Mouse (Mus musculus) CH12.LX (cell line): ENCODE data around the gene Npcd. TPM values are rescaled to one million over a fixed set of nuclear protein-coding genes. Genes with fewer than 3 reads are reported as not detected.
A peak's percentile ranks its signal among the peaks of the same experiment; 100 is the strongest.

Experiments used
- DNase-seq: peaks from one replicate; pipeline ENCODE4 v3.0.0-alpha.2; 2013; ENCODE audit errors: extremely low read depth
- H3K27ac ChIP-seq: 2 replicates; pipeline ENCODE4 v1.5.1; 2012; ENCODE audit warnings: low read depth, mild to moderate bottlenecking, control low read depth, moderate library complexity; ENCODE audit not compliant: insufficient read depth
- H3K27me3 ChIP-seq: replicated peaks from 2 replicates; pipeline ENCODE3; 2012; ENCODE audit warnings: inconsistent platforms
- H3K36me3 ChIP-seq, 2 experiments: replicated peaks in 1 of 2; 2 replicates each; pipeline versions ENCODE3 to v1.6.1; 2012; ENCODE audit warnings: inconsistent platforms in 1 of 2, low read length in 1 of 2, mild to moderate bottlenecking in 1 of 2, mixed read lengths in 1 of 2, moderate library complexity in 1 of 2; ENCODE audit not compliant: control insufficient read depth in 1 of 2, insufficient read depth in 1 of 2
- H3K4me1 ChIP-seq, 2 experiments: 2 replicates each; pipeline ENCODE4 v1.6.1; 2012; ENCODE audit warnings: inconsistent platforms in 1 of 2, moderate library complexity in 1 of 2; ENCODE audit not compliant: insufficient read depth in 2 of 2, control insufficient read depth in 1 of 2
- H3K4me2 ChIP-seq: 2 replicates; pipeline ENCODE4 v1.6.1; 2012; ENCODE audit warnings: low read depth, mild to moderate bottlenecking, control low read depth; ENCODE audit not compliant: poor library complexity, insufficient read depth, severe bottlenecking
- H3K4me3 ChIP-seq, 3 experiments: fragments of 150-350 bp in 1 of 3; sonication (generic) in 1 of 3; replicated peaks in 1 of 3; 2 replicates each; pipeline versions ENCODE3 to v1.5.1; 2011 to 2012; ENCODE audit warnings: low read depth in 2 of 3, low read length in 2 of 3, mild to moderate bottlenecking in 2 of 3, moderate library complexity in 2 of 3, control low read depth in 1 of 3, improper control_type of control experiment in 1 of 3, inconsistent platforms in 1 of 3, mixed read lengths in 1 of 3; ENCODE audit not compliant: poor library complexity in 1 of 3
- H3K79me2 ChIP-seq: replicated peaks from 2 replicates; pipeline ENCODE4 v1.6.1; 2012; ENCODE audit warnings: mild to moderate bottlenecking, moderate library complexity; ENCODE audit not compliant: control insufficient read depth, poor library complexity, insufficient read depth, severe bottlenecking; ENCODE audit errors: extremely low read depth
- H3K9ac ChIP-seq: 2 replicates; pipeline ENCODE4 v1.6.1; 2012; ENCODE audit warnings: low read depth, mild to moderate bottlenecking, control low read depth, moderate library complexity; ENCODE audit not compliant: insufficient read depth
- H3K9me3 ChIP-seq: replicated peaks from 2 replicates; pipeline ENCODE3; 2012; ENCODE audit warnings: low read length, inconsistent platforms, mixed read lengths
- CHD2 ChIP-seq: IDR thresholded peaks from 2 replicates; pipeline ENCODE4 v1.6.1; 2011; ENCODE audit warnings: low read length, improper control_type of control experiment
- CTCF ChIP-seq, 2 experiments: IDR thresholded peaks in 1 of 2; conservative IDR thresholded peaks in 1 of 2; 2 replicates each; pipeline ENCODE4 v1.5.1; 2011 to 2012; ENCODE audit warnings: low read depth in 2 of 2, low read length in 2 of 2, improper control_type of control experiment in 1 of 2, inconsistent platforms in 1 of 2, mild to moderate bottlenecking in 1 of 2, moderate library complexity in 1 of 2
- E2F4 ChIP-seq: IDR thresholded peaks from 2 replicates; pipeline ENCODE4 v1.6.1; 2011; ENCODE audit warnings: low read depth, low read length, improper control_type of control experiment; ENCODE audit not compliant: insufficient replicate concordance
- ELF1 ChIP-seq: IDR thresholded peaks from 2 replicates; pipeline ENCODE4 v1.6.1; 2014; ENCODE audit warnings: low read depth, mild to moderate bottlenecking, inconsistent platforms, low read length, improper control_type of control experiment
- GABPA ChIP-seq: IDR thresholded peaks from 2 replicates; pipeline ENCODE4 v1.6.1; 2012; ENCODE audit warnings: low read depth, low read length, improper control_type of control experiment, inconsistent platforms; ENCODE audit not compliant: insufficient replicate concordance
- HCFC1 ChIP-seq: IDR thresholded peaks from 2 replicates; pipeline ENCODE4 v1.6.1; 2012; ENCODE audit warnings: low read depth, mild to moderate bottlenecking, inconsistent platforms, low read length, improper control_type of control experiment
- JUND ChIP-seq: conservative IDR thresholded peaks from 2 replicates; pipeline ENCODE4 v1.6.1; 2011; ENCODE audit warnings: low read depth, low read length, improper control_type of control experiment
- MAX ChIP-seq: IDR thresholded peaks from 2 replicates; pipeline ENCODE4 v1.6.1; 2011; ENCODE audit warnings: low read length, improper control_type of control experiment
- MAZ ChIP-seq: IDR thresholded peaks from 2 replicates; pipeline ENCODE4 v1.6.1; 2012; ENCODE audit warnings: low read depth, mild to moderate bottlenecking, inconsistent platforms, low read length, improper control_type of control experiment, moderate library complexity
- MYC ChIP-seq: IDR thresholded peaks from 2 replicates; pipeline ENCODE4 v1.6.1; 2011; ENCODE audit warnings: low read depth, mild to moderate bottlenecking, improper control_type of control experiment, low read length
- NELFE ChIP-seq: IDR thresholded peaks from 2 replicates; pipeline ENCODE4 v1.6.1; 2011; ENCODE audit warnings: low read depth, low read length, improper control_type of control experiment
- POLR2AphosphoS2 ChIP-seq: IDR thresholded peaks from 2 replicates; pipeline ENCODE4 v1.6.1; 2011; ENCODE audit warnings: low read depth, low read length, improper control_type of control experiment
- RAD21 ChIP-seq: IDR thresholded peaks from 2 replicates; pipeline ENCODE4 v1.6.1; 2011; ENCODE audit warnings: low read depth, mild to moderate bottlenecking, low read length, improper control_type of control experiment, moderate library complexity
- SMC3 ChIP-seq: IDR thresholded peaks from 2 replicates; pipeline ENCODE4 v1.6.1; 2011; ENCODE audit warnings: low read depth, low read length, improper control_type of control experiment
- UBTF ChIP-seq: IDR thresholded peaks from 2 replicates; pipeline ENCODE4 v1.6.1; 2012; ENCODE audit warnings: low read depth, mild to moderate bottlenecking, inconsistent platforms, low read length, improper control_type of control experiment, moderate library complexity
- ZC3H11A ChIP-seq: IDR thresholded peaks from 2 replicates; pipeline ENCODE4 v1.6.1; 2012; ENCODE audit warnings: low read depth, mild to moderate bottlenecking, inconsistent platforms, low read length, improper control_type of control experiment
- dilution Hi-C: fragments of 300-500 bp; cut with MboI; formaldehyde crosslinking; loops from 2 replicates; pipeline ENCODE4 v1.14.3; 2020; ENCODE audit warnings: low sequenced_read_pairs; ENCODE audit not compliant: extremely low pct_unique_long_range_greater_than_20kb, extremely low pct_ligation_motif_present
- in situ Hi-C: fragments of 300-500 bp; cut with MboI; formaldehyde crosslinking; loops from 3 replicates; pipeline ENCODE4 v1.14.3; 2019; ENCODE audit warnings: low sequenced_read_pairs, low pct_ligation_motif_present, low pct_unique_long_range_greater_than_20kb, mixed read lengths
- polyA plus RNA-seq: library from polyadenylated mRNA; unstranded; fragments of >175 nt; gene quantifications from 2 replicates; pipeline ENCODE4 v1.2.1, GENCODE M21; 2012; ENCODE audit warnings: low read depth; ENCODE audit not compliant: insufficient read length
- total RNA-seq, 2 experiments: library from RNA; depleted of rRNA; stranded (reverse); fragments of 300-350 nt in 1 of 2; fragments of >200 nt in 1 of 2; gene quantifications; 2 replicates each; pipeline ENCODE4 v1.2.3; 2012 to 2014

Gene Npcd
- total and polyA plus RNA-seq, 3 experiments, result 0.59 TPM; not detected in 2

GRCm38 (mm10) chr15:79810061-79810460 lies 24.0 kb downstream of the Npcd start:
- Histone ChIP-seq H3K27ac (no peak overlapping the region), H3K36me3 (no peaks in the 10 kb centered on the region), H3K4me1 (peaks cover 0 to 7% of the 10 kb centered on the region in 2 experiments; a peak in 3 of 4 replicates), H3K27me3 (peaks cover 70% of the 10 kb centered on the region), H3K4me2 (no peak overlapping the region), H3K4me3 (no peak overlapping the region), H3K79me2 (no peaks in the 10 kb centered on the region), H3K9ac (no peak overlapping the region), H3K9me3 (peaks cover under 1% of the 10 kb centered on the region)
- DNase-seq, result no peak
- in situ Hi-C loops, result no loop called here
- no peak for TF ChIP-seq ELF1
- TF ChIP-seq UBTF, result no peak
- TF ChIP-seq GABPA, result no peak
- dilution Hi-C loops, result no loop called here

GRCm38 (mm10) chr15:79808658-79809057 lies 25.4 kb downstream of the Npcd start:
- TF ChIP-seq POLR2AphosphoS2 (no peak), E2F4 (no peak), MAZ (no peak), GABPA (no peak), CHD2 (no peak), JUND (no peak)
- H3K9ac ChIP-seq, result no peak overlapping the region
- H3K36me3 ChIP-seq, result no peaks in the 10 kb centered on the region
- in situ Hi-C loops (no loop called here), dilution Hi-C loops (no loop called here)
- no peak for DNase-seq
- peaks cover 70% of the 10 kb centered on the region for H3K27me3 ChIP-seq
- peaks cover 0 to 11% of the 10 kb centered on the region in 2 experiments; a peak in 3 of 4 replicates for H3K4me1 ChIP-seq
- H3K4me2 ChIP-seq, result no peak overlapping the region
- peaks cover 14% of the 10 kb centered on the region for H3K9me3 ChIP-seq
- H3K27ac ChIP-seq, result no peak overlapping the region
- H3K79me2 ChIP-seq, result no peaks in the 10 kb centered on the region
- H3K4me3 ChIP-seq, result no peak overlapping the region

- no peak overlapping the region for H3K4me2 ChIP-seq
- no peak overlapping the region for H3K9ac ChIP-seq
- TF ChIP-seq ZC3H11A, result no peak
- TF ChIP-seq MYC, result peak; percentile 76; the same call in 1 of the 2 replicates
- TF ChIP-seq CTCF (conservative IDR thresholded peaks at IDR 0.05 in 1 of 2, IDR thresholded peaks at IDR 0.05 in 1 of 2; ENCODE audit: low read depth in 2 of 2, low read length in 2 of 2), result peak; percentile 81 to 84
- peak; percentile 67 for TF ChIP-seq SMC3
- TF ChIP-seq MAX, result peak; percentile 67
- no peak for TF ChIP-seq NELFE
- peak; percentile 57 for TF ChIP-seq RAD21
- TF ChIP-seq HCFC1, result no peak
- in situ Hi-C loops, result no loop called here
- H3K36me3 ChIP-seq, result no peaks in the 10 kb centered on the region
- peaks cover 0 to 13% of the 10 kb centered on the region in 2 experiments; a peak in 3 of 4 replicates for H3K4me1 ChIP-seq
- peaks cover 18% of the 10 kb centered on the region for H3K9me3 ChIP-seq
- dilution Hi-C loops, result no loop called here
- no peak overlapping the region for H3K4me3 ChIP-seq
- H3K27me3 ChIP-seq, result peaks cover 70% of the 10 kb centered on the region
- no peaks in the 10 kb centered on the region for H3K79me2 ChIP-seq
- peak; percentile 62 for DNase-seq
- no peak overlapping the region for H3K27ac ChIP-seq
Observed at GRCm38 (mm10) chr15:79808114-79808513, 25.9 kb downstream of the Npcd start.
